In the genomic region with DNA sequence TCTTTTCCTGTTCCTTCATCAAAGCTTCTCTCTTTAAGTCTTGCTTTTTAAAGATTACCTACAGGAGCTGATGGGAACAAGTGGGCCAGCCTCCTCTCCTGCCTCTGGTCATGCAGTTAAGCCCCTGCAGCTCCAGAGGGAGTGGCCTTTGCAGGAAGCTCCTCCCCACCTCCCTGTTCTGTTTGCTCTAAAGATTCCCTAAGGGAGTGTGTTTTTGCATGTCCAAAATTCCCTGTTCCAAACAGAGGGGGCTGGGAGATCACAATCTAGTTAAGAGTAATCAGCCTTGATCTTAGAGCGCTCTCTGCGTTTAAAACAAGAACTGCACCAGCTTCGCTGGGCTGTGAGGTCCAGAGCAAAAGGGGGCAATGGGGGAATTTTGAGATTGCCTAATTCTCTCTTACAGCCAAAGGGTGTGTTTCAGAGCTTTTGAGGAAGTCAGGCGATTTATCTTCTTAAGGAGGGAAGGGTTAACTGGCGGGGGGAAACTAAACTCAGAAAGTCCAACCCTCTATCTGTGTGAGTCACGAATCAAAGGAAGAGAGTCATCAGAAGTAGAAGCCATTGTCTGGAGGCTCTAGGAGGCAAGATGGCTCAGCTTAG, we compare ENCODE assay signal across 13 mouse cellular contexts. TPM values are rescaled to one million over a fixed set of nuclear protein-coding genes. Genes with fewer than 3 reads are reported as not detected.
DNase-seq lines count a peak whose midpoint lies in the region; ATAC-seq and TF ChIP-seq lines count a peak whose summit lies in the region.
"Not testable (repeated sequence)": the region's sequence is repeated elsewhere in the genome, so short reads cannot be mapped to it uniquely, and the experiment has no call there.
"Had no signal": no experiment of that assay in that cellular context is flagged by ENCODE, and none has a peak within 500 bp of the region (broad histone marks: within the 10 kb centered on the region; RNA-seq: fewer than 3 reads in every experiment).

No protein-coding gene starts in this region.

- DNase-seq in 416B (ENCODE audit: low read depth), result peak; percentile 92
- DNase-seq in MEL-GATA-1-ER (ENCODE audit: extremely low read depth, low read depth), result peak; percentile 85
- DNase-seq in adrenal gland, adult 2 months, result peak; percentile 25
- peak; percentile 30 to 38 for DNase-seq in kidney, postnatal 4 days
- DNase-seq in liver, postnatal 0 days, result not testable (repeated sequence)
- DNase-seq in monocyte, adult 2 months (ENCODE audit: low read depth in 1 of 2, low spot score in 2 of 2), result peak; percentile 32 to 45

- H3K27ac ChIP-seq in intestine, postnatal 0 days (ENCODE audit: low read depth, low read length); liver, postnatal 0 days (ENCODE audit: low read depth): not testable (repeated sequence)

- TF ChIP-seq EP300 in liver, postnatal 0 days (IDR thresholded peaks at IDR 0.05; ENCODE audit: low read depth), result not testable (repeated sequence)

- not testable (repeated sequence) for H3K27me3 ChIP-seq in intestine, postnatal 0 days (replicated peaks; ENCODE audit: control insufficient read depth, insufficient read depth, low read length); liver, postnatal 0 days (ENCODE audit: insufficient read depth, low read length)

- not testable (repeated sequence) for H3K4me2 ChIP-seq in intestine, postnatal 0 days (replicated peaks; ENCODE audit: low read depth); liver, postnatal 0 days (ENCODE audit: low read depth, low read length)

- not testable (repeated sequence) for H3K4me3 ChIP-seq in intestine, postnatal 0 days (ENCODE audit: low read depth, low read length); liver, postnatal 0 days (ENCODE audit: low read depth, low read length)

- H3K4me1 ChIP-seq in intestine, postnatal 0 days (replicated peaks; ENCODE audit: control insufficient read depth, insufficient read depth, low read length); liver, postnatal 0 days (ENCODE audit: insufficient read depth): not testable (repeated sequence)

- 28% methylated on average over 6 of the region's 6 CpGs for WGBS in intestine, postnatal 0 days
- 23% methylated on average over 6 of the region's 6 CpGs for WGBS in liver, postnatal 0 days (ENCODE audit: insufficient replicate concordance)

- H3K9me3 ChIP-seq in intestine, postnatal 0 days (ENCODE audit: control insufficient read depth); liver, postnatal 0 days (ENCODE audit: low read length): not testable (repeated sequence)

- ATAC-seq in frontal cortex, adult (ENCODE audit: low TSS enrichment), result peak; percentile 74
- 0 out of 2 replicates have a peak, but pooled peaks have one; percentile 36 for ATAC-seq in intestine, postnatal 0 days
- ATAC-seq in liver, postnatal 0 days, result peak; percentile 74

- not testable (repeated sequence) for H3K9ac ChIP-seq in intestine, postnatal 0 days (ENCODE audit: low read depth, low read length); liver, postnatal 0 days (replicated peaks)

- peak; percentile 37; the same call in 1 of the 2 replicates for TF ChIP-seq CTCF in intestine, postnatal 0 days (IDR thresholded peaks at IDR 0.05; ENCODE audit: low read depth)
- TF ChIP-seq CTCF in liver, postnatal 0 days (IDR thresholded peaks at IDR 0.05; ENCODE audit: low read depth), result 0 out of 2 replicates have a peak, but pooled peaks have one; percentile 17

- not testable (repeated sequence) for H3K36me3 ChIP-seq in intestine, postnatal 0 days (ENCODE audit: control insufficient read depth, insufficient read depth); liver, postnatal 0 days (replicated peaks; ENCODE audit: insufficient read depth, low read length)

RNA-seq across cellular contexts. Expression of gene C1s2, which starts 1.1 kb away (rescaled TPM):
- 1 to 10 TPM; 1.5 to 2.6 TPM for total RNA-seq in adrenal gland, adult 2 months (2021)
- not detected in 2 replicates for polyA plus RNA-seq in adrenal gland, adult 2 months (2012; rRNA removed)
- polyA plus RNA-seq in intestine, postnatal 0 days (2015; fragmentation: Nextera tagmentation; extraction: Ambion mirVana), result not detected in 2 replicates
- polyA plus RNA-seq in liver, postnatal 0 days (2015; fragmentation: Nextera tagmentation; extraction: Ambion mirVana), result 0.04 TPM in 1 of 2 replicates, not detected in the other
- total RNA-seq: midbrain, postnatal 0 days had no signal
- polyA plus RNA-seq: heart, embryonic 14.5 days; intestine, embryonic 15.5 days; limb, embryonic 12.5 days; neural tube, embryonic 11.5 days had no signal

RNA-seq across cellular contexts. Expression of gene Lpcat3, which starts 25.9 kb away (rescaled TPM):
- 100 to 1,000 TPM in 1 of 2 experiments, 10 to 100 TPM in 1; 92.1 to 138 TPM for total RNA-seq in adrenal gland, adult 2 months (2021)
- polyA plus RNA-seq in adrenal gland, adult 2 months (2012; rRNA removed), result 141 and 155 TPM in 2 replicates
- 209 and 212 TPM in 2 replicates for polyA plus RNA-seq in intestine, postnatal 0 days (2015; fragmentation: Nextera tagmentation; extraction: Ambion mirVana)
- polyA plus RNA-seq in liver, postnatal 0 days (2015; fragmentation: Nextera tagmentation; extraction: Ambion mirVana), result 68.7 and 72.6 TPM in 2 replicates
